Mouse (Mus musculus): Measurements from ENCODE around the gene Fam89b. TPM values are rescaled to one million over a fixed set of nuclear protein-coding genes. Genes with fewer than 3 reads are reported as not detected.
A peak's percentile ranks its signal among the peaks of the same experiment; 100 is the strongest.

Gene Fam89b
- total and polyA plus RNA-seq, 2 experiments: 6.8 to 56.6 TPM

GRCm38 (mm10) chr19:5741641-5742240 is 12.3 kb upstream of the Fam89b start:
- 5% methylated on average over 52 of the region's 55 CpGs for WGBS
- Histone ChIP-seq H3K27ac (replicated peaks; ENCODE audit: insufficient read depth, low read depth, low read length) (no peak overlapping the region), H3K4me1 (ENCODE audit: control insufficient read depth, insufficient read depth, low read length) (no peaks in the 10 kb centered on the region), H3K79me2 (ENCODE audit: control insufficient read depth, insufficient read depth, low read length) (no peaks in the 10 kb centered on the region), H3K9ac (ENCODE audit: low read depth, low read length) (peak overlapping the region; percentile 63), H3K36me3 (ENCODE audit: control insufficient read depth, insufficient read depth, low read length) (no peaks in the 10 kb centered on the region), H3K4me3 (ENCODE audit: insufficient read depth, low read depth, low read length) (peak overlapping the region; percentile 57), H3K27me3 (ENCODE audit: control insufficient read depth, insufficient read depth, low read length) (peaks cover 5% of the 10 kb centered on the region)
- DNase-seq (ENCODE audit: extremely low read depth, low read depth, low spot score): no peak
- TF ChIP-seq POLR2A (IDR thresholded peaks at IDR 0.05; ENCODE audit: extremely low read depth, insufficient read depth, low read length) (no peak), CTCF (IDR thresholded peaks at IDR 0.05; ENCODE audit: low read depth, low read length) (no peak)

GRCm38 (mm10) chr19:5740320-5741317 is 11.2 kb upstream of the Fam89b start, which contains the start of gene Ltbp3:
Ltbp3 (plus strand) TSS chr19:5740904.
- Histone ChIP-seq H3K36me3 (ENCODE audit: control insufficient read depth, insufficient read depth, low read length) (no peaks in the 10 kb centered on the region), H3K9ac (ENCODE audit: low read depth, low read length) (peak within 1 kb of the TSS; percentile 63; the same call in 1 of the 2 replicates), H3K4me3 (ENCODE audit: insufficient read depth, low read depth, low read length) (peak within 1 kb of the TSS; percentile 57; the same call in 1 of the 2 replicates), H3K27ac (replicated peaks; ENCODE audit: insufficient read depth, low read depth, low read length) (no peak within 1 kb of the TSS), H3K27me3 (ENCODE audit: control insufficient read depth, insufficient read depth, low read length) (peaks cover 5% of the 10 kb centered on the region), H3K79me2 (ENCODE audit: control insufficient read depth, insufficient read depth, low read length) (no peaks in the 10 kb centered on the region), H3K4me1 (ENCODE audit: control insufficient read depth, insufficient read depth, low read length) (no peaks in the 10 kb centered on the region)
- no peak for TF ChIP-seq CTCF (IDR thresholded peaks at IDR 0.05; ENCODE audit: low read depth, low read length)
- no peak for TF ChIP-seq POLR2A (IDR thresholded peaks at IDR 0.05; ENCODE audit: extremely low read depth, insufficient read depth, low read length)
- no peak for DNase-seq (ENCODE audit: extremely low read depth, low read depth, low spot score)
- 70% methylated on average over 14 of the region's 14 CpGs for WGBS

GRCm38 (mm10) chr19:5739446-5739845 is 10.0 kb upstream of the Fam89b start:
- H3K27ac ChIP-seq (replicated peaks; ENCODE audit: insufficient read depth, low read depth, low read length): no peak overlapping the region
- no peaks in the 10 kb centered on the region for H3K4me1 ChIP-seq (ENCODE audit: control insufficient read depth, insufficient read depth, low read length)
- DNase-seq (ENCODE audit: extremely low read depth, low read depth, low spot score): no peak
- H3K9ac ChIP-seq (ENCODE audit: low read depth, low read length): no peak overlapping the region
- H3K36me3 ChIP-seq (ENCODE audit: control insufficient read depth, insufficient read depth, low read length): no peaks in the 10 kb centered on the region
- H3K79me2 ChIP-seq (ENCODE audit: control insufficient read depth, insufficient read depth, low read length): no peaks in the 10 kb centered on the region
- H3K27me3 ChIP-seq (ENCODE audit: control insufficient read depth, insufficient read depth, low read length): peaks cover 5% of the 10 kb centered on the region
- 76% methylated on average over 2 of the region's 2 CpGs for WGBS
- TF ChIP-seq POLR2A (IDR thresholded peaks at IDR 0.05; ENCODE audit: extremely low read depth, insufficient read depth, low read length) (no peak), CTCF (IDR thresholded peaks at IDR 0.05; ENCODE audit: low read depth, low read length) (no peak)
- H3K4me3 ChIP-seq (ENCODE audit: insufficient read depth, low read depth, low read length): no peak overlapping the region

GRCm38 (mm10) chr19:5734325-5734724 is 4.9 kb upstream of the Fam89b start:
- TF ChIP-seq POLR2A (IDR thresholded peaks at IDR 0.05; ENCODE audit: extremely low read depth, insufficient read depth, low read length) (no peak), CTCF (IDR thresholded peaks at IDR 0.05; ENCODE audit: low read depth, low read length) (no peak)
- H3K36me3 ChIP-seq (ENCODE audit: control insufficient read depth, insufficient read depth, low read length): no peaks in the 10 kb centered on the region

GRCm38 (mm10) chr19:5731264-5731978 is 2.0 kb upstream of the Fam89b start:
- TF ChIP-seq POLR2A (IDR thresholded peaks at IDR 0.05; ENCODE audit: extremely low read depth, insufficient read depth, low read length) (peak; percentile 63), CTCF (IDR thresholded peaks at IDR 0.05; ENCODE audit: low read depth, low read length) (no peak)

More at GRCm38 (mm10) chr19:5734325-5734724, 4.9 kb upstream of the Fam89b start:
- DNase-seq (ENCODE audit: extremely low read depth, low read depth, low spot score): no peak
- no peak overlapping the region for H3K27ac ChIP-seq (replicated peaks; ENCODE audit: insufficient read depth, low read depth, low read length)
- no peaks in the 10 kb centered on the region; the same call in 1 of the 2 replicates for H3K79me2 ChIP-seq (ENCODE audit: control insufficient read depth, insufficient read depth, low read length)
- H3K27me3 ChIP-seq (ENCODE audit: control insufficient read depth, insufficient read depth, low read length): no peaks in the 10 kb centered on the region
- H3K4me3 ChIP-seq (ENCODE audit: insufficient read depth, low read depth, low read length): no peak overlapping the region
- H3K4me1 ChIP-seq (ENCODE audit: control insufficient read depth, insufficient read depth, low read length): peaks cover 7% of the 10 kb centered on the region; the same call in 1 of the 2 replicates
- H3K9ac ChIP-seq (ENCODE audit: low read depth, low read length): no peak overlapping the region
- WGBS: 78% methylated on average over 9 of the region's 9 CpGs

More at GRCm38 (mm10) chr19:5731264-5731978, 2.0 kb upstream of the Fam89b start:
- Histone ChIP-seq H3K4me1 (ENCODE audit: control insufficient read depth, insufficient read depth, low read length) (peaks cover 15% of the 10 kb centered on the region), H3K27ac (replicated peaks; ENCODE audit: insufficient read depth, low read depth, low read length) (peak overlapping the region; percentile 2; the same call in 1 of the 2 replicates), H3K36me3 (ENCODE audit: control insufficient read depth, insufficient read depth, low read length) (no peaks in the 10 kb centered on the region), H3K27me3 (ENCODE audit: control insufficient read depth, insufficient read depth, low read length) (no peaks in the 10 kb centered on the region), H3K79me2 (ENCODE audit: control insufficient read depth, insufficient read depth, low read length) (no peaks in the 10 kb centered on the region; the same call in 1 of the 2 replicates), H3K4me3 (ENCODE audit: insufficient read depth, low read depth, low read length) (peak overlapping the region; percentile 75), H3K9ac (ENCODE audit: low read depth, low read length) (peak overlapping the region; percentile 67)
- DNase-seq (ENCODE audit: extremely low read depth, low read depth, low spot score): peak; percentile 83
- WGBS: under 1% methylated on average over 47 of the region's 47 CpGs

Measured in liver, adult 2 months (tissue).